Mouse (Mus musculus) right cerebral cortex, postnatal 14 days (tissue): Measurements from ENCODE around the gene Rab24.

Experiments
- DNase-seq: peaks from one replicate; pipeline ENCODE4 v3.0.0; 2022

Rab24 gene

DNA sequence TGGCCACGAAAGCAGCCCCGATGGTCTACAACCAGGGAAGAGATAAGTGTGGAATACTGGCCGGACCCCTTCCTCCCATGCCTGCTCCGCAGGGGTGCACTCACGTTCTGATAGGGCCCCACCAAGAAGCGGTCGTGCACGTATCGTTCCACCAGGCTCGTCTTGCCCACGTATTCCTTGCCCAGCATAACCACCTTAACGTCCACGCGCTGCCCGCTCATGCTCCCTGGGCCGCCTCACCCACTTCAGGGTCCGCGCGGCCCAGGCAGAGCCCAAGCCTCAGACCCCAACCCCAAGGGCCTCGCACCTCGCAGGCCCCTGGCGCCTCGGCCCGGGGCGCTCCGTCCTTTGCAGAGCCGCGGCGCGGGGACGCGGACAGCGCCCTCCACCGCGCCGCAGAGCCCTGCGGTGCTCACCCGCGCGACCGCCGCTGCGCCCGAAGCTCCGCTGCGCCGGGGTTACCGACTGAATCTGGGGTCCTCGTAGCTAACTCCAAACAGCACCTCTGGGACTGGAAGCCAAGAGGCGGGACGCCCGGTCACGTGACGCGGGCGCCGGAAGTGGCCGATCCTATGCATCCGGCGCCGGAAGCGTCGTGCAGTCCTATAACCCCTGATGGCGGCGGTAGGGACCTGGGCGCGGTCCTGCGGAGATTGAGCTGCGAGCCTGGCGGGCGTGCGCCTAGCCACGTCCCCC is at the start of gene Rab24:
Rab24 (minus strand) TSS at position 513 of the 696 bp plus-strand sequence.
- peak; percentile 89 for DNase-seq

GRCm38 (mm10) chr13:55371007-55371681 is 49.4 kb upstream of the Rab24 start:
- DNase-seq: no peak

- no peak for DNase-seq
Observed at GRCm38 (mm10) chr13:55370234-55370633, 48.5 kb upstream of the Rab24 start.

GRCm38 (mm10) chr13:55369531-55370114 is 47.9 kb upstream of the Rab24 start, which contains the start of gene Rgs14:
Gene Rgs14 (plus strand): TSS chr13:55369732.
- peak; percentile 31 for DNase-seq

- no peak for DNase-seq
Observed at GRCm38 (mm10) chr13:55368401-55368800, 46.7 kb upstream of the Rab24 start.

DNA sequence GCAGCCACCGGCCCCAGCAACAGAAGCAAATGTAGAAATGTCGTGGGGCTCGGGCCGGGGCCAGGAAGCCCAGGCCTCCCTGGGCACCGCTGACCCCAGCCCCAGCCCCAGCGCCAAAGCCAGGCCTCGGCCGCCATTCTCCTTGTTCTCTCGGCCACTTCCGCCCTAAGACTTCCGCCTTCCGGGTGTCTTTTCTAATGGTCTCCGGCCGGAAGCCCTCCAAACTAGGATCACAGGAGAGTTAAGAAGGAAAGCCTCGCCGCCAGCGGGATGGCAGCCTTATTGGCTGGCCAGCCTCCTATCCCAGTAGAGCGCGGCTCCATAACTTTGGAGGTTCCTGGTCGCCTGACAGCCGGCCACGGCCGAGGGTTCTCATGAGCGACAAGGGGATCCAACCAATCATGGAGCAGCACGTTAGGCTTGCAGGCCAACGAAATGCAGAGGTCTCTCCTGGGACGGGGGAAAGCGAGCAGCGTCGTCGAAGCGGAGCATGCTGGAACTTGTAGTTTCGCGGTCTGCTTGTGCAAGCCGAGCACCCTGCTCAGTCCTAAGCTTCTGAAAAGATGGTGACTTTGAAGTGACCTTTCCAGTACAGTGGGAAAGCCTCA is 40.8 kb upstream of the Rab24 start, which contains the start of gene Lman2:
Lman2 (minus strand) TSS at position 331 of the 608 bp plus-strand sequence.
- peak; percentile 94 for DNase-seq

DNA sequence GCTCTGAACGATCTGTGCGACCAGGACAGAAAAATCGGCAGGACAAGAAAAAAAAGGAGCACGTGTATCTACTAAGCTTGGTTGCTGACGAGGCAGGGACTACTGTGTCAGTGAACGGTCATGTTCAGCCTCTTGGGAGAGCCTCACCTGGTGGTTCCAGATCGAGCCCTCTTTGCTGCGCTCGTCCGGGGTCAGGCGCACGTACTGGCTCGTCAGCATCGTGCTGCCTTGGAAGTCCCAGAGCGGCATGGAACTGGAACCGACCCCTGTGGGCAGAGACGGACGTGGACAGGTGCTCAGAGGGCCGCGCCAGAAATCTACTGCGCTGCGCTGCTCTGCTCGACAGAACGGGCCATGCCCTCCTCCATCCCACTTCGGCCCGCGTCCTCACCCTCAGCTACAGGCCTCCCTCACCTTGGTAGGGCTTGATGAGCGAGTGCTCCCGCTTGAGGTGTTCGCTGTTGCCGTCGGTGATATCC is 40.3 kb upstream of the Rab24 start:
- DNase-seq: no peak

DNA sequence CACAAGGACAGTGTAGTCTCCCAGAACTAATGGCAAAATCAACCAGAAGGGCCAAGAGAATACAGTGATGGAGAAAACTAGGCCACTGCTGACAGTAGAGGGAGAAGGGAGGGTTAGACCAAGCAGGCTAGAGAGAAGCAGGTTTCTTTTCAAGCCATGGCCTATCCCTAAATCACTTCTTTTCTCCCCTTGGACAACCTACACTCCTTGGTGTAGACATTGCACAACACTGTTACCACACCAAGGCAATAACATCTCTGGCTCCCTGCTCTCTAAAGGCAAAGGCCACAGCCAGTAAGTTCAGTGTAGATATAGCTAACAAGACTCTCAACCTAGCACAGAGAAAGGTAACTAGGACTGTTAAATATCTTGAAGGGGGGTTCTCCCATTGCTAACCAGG is 39.4 kb upstream of the Rab24 start:
- no peak for DNase-seq

DNA sequence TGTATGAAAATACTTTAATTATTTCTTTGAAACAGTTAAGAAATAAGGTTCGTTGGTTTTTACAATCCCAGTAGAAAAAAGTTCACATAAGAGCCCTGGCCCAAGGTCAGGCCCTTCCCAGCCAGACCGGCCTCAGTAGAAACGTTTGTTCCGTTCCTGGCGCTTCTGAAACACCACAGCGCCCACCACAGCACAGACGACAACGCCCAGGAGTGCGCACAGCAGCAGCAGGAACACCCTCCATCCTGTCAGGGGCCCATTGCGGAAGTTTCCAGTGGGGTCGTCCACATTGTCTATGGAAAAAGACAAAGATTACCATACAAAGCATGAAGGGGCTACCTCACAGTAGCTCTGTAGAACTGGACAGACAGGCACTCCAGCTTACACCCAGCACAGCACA is 25.0 kb upstream of the Rab24 start:
- no peak for DNase-seq

DNA sequence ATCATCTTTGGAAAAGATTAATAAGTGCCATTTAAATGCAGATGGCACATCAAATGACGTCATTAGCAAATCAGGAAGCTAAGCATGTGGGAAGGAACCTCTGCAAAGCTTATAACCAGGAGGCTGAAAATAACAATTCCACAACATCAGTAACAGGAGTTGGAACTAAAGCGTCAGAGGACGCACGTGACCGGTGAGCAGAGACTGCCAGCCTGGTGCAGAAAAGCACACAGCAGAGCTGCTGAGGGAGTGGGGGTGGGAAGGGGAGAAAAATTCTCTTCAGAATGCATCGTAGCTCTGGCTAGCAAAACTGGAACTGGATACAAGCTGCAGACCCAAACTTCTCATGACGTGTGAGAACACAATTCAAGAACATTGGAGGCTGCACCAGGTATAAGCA is 22.5 kb upstream of the Rab24 start:
- no peak for DNase-seq

DNA sequence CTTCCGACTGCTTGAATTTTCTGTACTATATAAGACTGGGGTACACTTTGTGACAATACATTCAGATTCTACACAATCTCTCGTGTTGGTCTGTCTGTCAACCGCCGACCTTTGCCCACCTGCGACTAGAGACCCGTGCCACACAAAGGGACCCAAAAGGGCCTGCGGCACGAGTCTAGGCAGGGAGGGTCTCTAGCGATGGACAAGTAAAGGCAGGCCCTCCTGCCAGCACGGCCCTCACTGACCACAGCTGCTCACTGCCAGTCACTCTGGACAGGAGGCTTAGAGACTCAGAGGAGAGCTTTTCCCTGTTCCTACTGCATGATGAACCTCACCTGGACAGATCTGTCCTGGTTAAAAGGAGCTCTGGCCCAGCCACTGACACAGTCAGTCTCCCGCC is 20.7 kb upstream of the Rab24 start:
- DNase-seq: no peak

DNA sequence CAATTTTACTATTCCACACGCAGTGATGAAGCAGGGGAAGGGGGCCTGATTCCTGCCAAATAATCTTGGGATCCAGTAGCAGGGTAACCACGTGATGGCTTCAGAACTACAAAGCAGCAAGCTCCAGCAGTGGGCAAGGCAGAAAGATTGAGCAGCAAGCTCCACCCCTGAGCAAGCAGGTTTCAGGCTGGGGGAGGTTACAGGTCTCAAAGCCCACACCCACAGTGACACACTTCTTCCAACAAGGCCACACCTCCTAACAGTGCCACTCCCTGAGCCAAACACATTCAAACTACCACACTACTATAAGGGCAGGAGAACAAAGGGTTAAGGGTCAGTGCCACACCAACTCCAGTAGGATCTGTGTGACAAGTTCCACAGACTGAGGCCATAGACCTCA is 17.5 kb upstream of the Rab24 start:
- DNase-seq: no peak

- DNase-seq: no peak
Observed at GRCm38 (mm10) chr13:55338131-55339054, 16.6 kb upstream of the Rab24 start.

DNA sequence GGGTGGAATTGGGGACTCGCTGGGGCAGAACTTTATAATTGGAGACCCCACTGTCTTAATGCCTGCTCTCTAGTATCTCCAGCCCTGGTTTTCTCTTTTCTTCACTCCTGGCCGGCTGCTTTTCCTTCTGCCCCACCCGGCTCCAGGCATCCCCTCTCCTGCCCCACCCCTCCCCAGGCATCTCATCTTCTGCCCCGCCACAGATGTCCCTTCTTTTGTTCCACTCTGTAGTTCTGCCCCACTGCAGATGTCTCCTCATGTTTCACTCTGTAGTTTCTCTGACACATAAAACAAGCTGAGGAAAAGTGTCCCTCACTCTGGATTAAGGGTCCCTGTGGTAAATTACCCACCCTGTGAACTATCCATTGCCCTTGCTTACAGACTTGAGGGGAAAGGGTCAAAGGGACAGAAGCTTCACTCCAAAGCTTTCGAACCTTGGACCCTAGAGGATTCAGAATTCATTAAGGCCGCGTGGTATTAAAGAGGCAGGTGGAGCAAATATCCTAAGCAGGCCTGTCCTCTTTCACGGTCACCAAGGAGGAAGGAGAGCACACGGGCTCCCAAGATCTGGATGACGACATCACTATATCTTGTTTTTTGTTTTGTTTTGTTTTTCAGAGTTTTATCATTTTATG is 15.7 kb upstream of the Rab24 start:
- no peak for DNase-seq

DNA sequence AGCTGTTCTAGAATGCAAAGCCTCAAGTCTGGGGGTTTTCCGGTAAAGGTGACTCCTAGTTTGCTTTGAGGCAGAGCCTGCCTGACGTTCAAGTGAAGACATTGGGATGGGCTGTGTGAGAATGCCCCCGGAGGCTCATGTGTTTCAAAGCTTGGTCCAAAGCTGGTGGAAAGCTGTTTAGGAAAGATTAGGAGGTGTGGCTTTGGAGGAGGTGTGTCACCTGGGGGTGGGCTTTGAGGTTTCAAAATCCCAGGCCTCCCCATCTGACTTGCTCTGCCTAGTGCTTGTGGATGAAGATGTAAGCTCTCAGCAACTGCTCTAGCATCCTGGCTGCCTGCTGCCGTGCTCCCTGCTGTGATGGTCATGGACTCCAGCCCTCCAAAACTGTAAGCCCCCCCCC is 14.0 kb upstream of the Rab24 start:
- DNase-seq: no peak

DNA sequence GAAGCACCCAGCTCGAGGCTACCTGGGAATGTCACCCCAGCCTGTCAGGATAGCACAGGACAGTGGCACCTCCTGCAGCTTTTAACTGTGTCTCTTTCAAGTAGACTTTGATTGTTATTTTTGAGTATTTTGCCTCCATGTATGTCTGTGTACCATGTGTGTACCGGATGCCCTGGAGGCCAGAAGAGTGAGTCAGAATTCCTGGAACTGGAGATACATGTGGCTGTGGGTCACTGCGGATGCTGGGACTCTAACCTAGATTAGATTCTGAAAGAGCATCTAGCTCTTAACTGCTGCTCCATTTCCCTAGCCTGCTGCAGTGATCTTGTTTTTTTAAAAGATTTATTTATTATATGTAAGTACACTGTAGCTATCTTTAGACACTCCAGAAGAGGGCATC is 10.6 kb upstream of the Rab24 start:
- no peak for DNase-seq

- no peak for DNase-seq
Observed at GRCm38 (mm10) chr13:55330567-55331400, 9.0 kb upstream of the Rab24 start.

DNA sequence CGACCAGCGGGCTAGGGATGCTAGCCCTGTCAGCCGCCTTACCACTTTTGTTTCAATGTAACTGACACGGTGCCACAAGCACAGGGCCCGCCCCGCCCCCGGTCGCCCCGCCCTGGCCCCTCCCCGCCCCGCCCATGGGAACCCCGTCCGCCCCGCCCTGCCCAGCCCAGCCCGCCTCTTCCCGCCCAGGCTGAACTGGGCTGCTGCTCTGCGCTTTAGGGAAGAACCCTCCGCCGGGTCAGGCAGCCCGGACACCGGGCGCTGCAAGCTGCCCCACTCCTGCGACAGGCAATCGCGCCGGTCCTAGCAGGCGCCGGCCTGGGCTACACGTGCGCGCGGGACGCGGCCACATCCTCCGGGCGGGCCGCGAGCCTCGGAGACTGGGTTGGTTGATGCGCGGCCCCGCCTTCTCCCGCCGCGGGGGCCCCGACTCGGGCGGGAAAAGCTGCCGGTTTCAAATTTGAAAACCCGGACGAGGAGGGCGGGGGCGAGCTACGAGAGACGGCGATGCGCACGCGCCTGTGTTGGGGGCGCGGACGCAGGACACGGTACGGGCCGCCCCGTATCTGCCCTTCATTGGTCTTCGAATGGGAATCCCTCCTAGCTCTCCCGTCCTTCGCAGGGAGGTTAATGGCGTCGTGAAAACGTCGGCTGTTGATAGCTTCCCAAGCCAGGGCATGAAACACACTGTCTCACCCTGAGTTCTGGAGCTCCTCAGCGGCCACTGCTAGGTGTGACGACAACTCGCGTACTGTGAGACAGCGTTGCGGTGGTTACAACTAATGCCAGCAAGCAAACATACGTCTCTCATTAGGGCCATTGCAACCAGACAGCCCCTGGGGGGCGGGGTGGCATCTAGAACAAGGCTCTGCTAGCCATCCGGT is 8.2 kb upstream of the Rab24 start, which contains the start of gene Mxd3:
Mxd3 (minus strand) TSS at position 141 of the 884 bp plus-strand sequence.
- peak; percentile 81 for DNase-seq

- DNase-seq: peak; percentile 38
Observed at GRCm38 (mm10) chr13:55329109-55329682, 7.5 kb upstream of the Rab24 start.
